ENCODE assay signal across 8 mouse cellular contexts in genomic region chr4:82858431-82859010, GRCm38 (mm10). TPM values are rescaled to one million over a fixed set of nuclear protein-coding genes. Genes with fewer than 3 reads are reported as not detected.
DNase-seq lines count a peak whose midpoint lies in the region; ATAC-seq and TF ChIP-seq lines count a peak whose summit lies in the region.

No protein-coding gene starts in this region.

- no peak for TF ChIP-seq CTCF in cerebellum, adult 2 months (IDR thresholded peaks at IDR 0.05; ENCODE audit: borderline replicate concordance, insufficient read depth, low read depth, low read length)
- no peak for TF ChIP-seq CTCF in testis, adult 2 months (IDR thresholded peaks at IDR 0.05; ENCODE audit: control insufficient read depth, insufficient read depth, insufficient replicate concordance, low read depth, low read length)

- no peak overlapping the region for H3K27ac ChIP-seq in cerebellum, adult 2 months (ENCODE audit: insufficient read depth, low read length)
- no peak overlapping the region for H3K27ac ChIP-seq in testis, adult 2 months (ENCODE audit: control insufficient read depth, insufficient read depth, low read depth, low read length)
- peak overlapping the region; percentile 82; the same call in 1 of the 2 replicates for H3K27ac ChIP-seq in limb, embryonic 15.5 days

- no peaks in the 10 kb centered on the region for H3K36me3 ChIP-seq in testis, adult 2 months (ENCODE audit: control insufficient read depth, insufficient read depth, low read length)
- H3K36me3 ChIP-seq in limb, embryonic 15.5 days: no peaks in the 10 kb centered on the region

- H3K27me3 ChIP-seq in cerebellum, adult 2 months (ENCODE audit: control insufficient read depth, insufficient read depth, low read length): no peaks in the 10 kb centered on the region
- H3K27me3 ChIP-seq in testis, adult 2 months (ENCODE audit: control insufficient read depth, insufficient read depth, low read length): no peaks in the 10 kb centered on the region
- H3K27me3 ChIP-seq in limb, embryonic 15.5 days: no peaks in the 10 kb centered on the region

- H3K9me3 ChIP-seq in limb, embryonic 15.5 days: no peaks in the 10 kb centered on the region

- no peak for TF ChIP-seq POLR2A in cerebellum, adult 2 months (IDR thresholded peaks at IDR 0.05; ENCODE audit: borderline replicate concordance, insufficient read depth, low read length)
- no peak for TF ChIP-seq POLR2A in testis, adult 2 months (IDR thresholded peaks at IDR 0.05; ENCODE audit: control insufficient read depth, low read depth, low read length)

- ATAC-seq in limb, embryonic 15.5 days (ENCODE audit: insufficient number of reproducible peaks, low FRiP score, low TSS enrichment, low read depth): no peak

- DNase-seq in cerebellum, adult 2 months: no peak
- DNase-seq in cerebellum, adult 11 months: no peak
- no peak for DNase-seq in testis, postnatal 14 days (ENCODE audit: low spot score)
- DNase-seq in adrenal gland, adult 8-10 months: no peak
- DNase-seq in right cerebral cortex, postnatal 10 days (ENCODE audit: low spot score in 2 of 2): no peak
- no peak for DNase-seq in adrenal gland, postnatal 36 days

- H3K4me1 ChIP-seq in cerebellum, adult 2 months (ENCODE audit: control insufficient read depth, insufficient read depth, low read length): peaks cover 4% of the 10 kb centered on the region
- peaks cover 3% of the 10 kb centered on the region; the same call in 1 of the 2 replicates for H3K4me1 ChIP-seq in testis, adult 2 months (ENCODE audit: control insufficient read depth, insufficient read depth, low read length)
- peaks cover 4% of the 10 kb centered on the region; the same call in 1 of the 2 replicates for H3K4me1 ChIP-seq in limb, embryonic 15.5 days

- WGBS in cerebellum, adult 2 months: 14% methylated on average over 4 of the region's 4 CpGs
- WGBS in limb, embryonic 15.5 days: 26% methylated on average over 4 of the region's 4 CpGs

- H3K9ac ChIP-seq in limb, embryonic 15.5 days: peak overlapping the region; percentile 88

- H3K4me3 ChIP-seq in cerebellum, adult 2 months (replicated peaks; ENCODE audit: insufficient read depth, low read depth, low read length): peak overlapping the region; percentile 76
- H3K4me3 ChIP-seq in testis, adult 2 months (ENCODE audit: control insufficient read depth, low read depth, low read length): peak overlapping the region; percentile 95; the same call in 1 of the 2 replicates
- H3K4me3 ChIP-seq in limb, embryonic 15.5 days: peak overlapping the region; percentile 74

- H3K4me2 ChIP-seq in limb, embryonic 15.5 days: peak overlapping the region; percentile 63

RNA-seq across cellular contexts. Expression of gene Zdhhc21, which starts 1.2 kb away (rescaled TPM):
- 16.3 and 17.4 TPM in 2 replicates for polyA plus RNA-seq in cerebellum, adult 2 months (2012; rRNA removed)
- polyA plus RNA-seq in testis, adult 2 months (2012; rRNA removed): 4.1 and 5.5 TPM in 2 replicates
- polyA plus RNA-seq in limb, embryonic 15.5 days (2015; fragmentation: Nextera tagmentation; extraction: Ambion mirVana): 14.3 and 14.8 TPM in 2 replicates
- 10 to 100 TPM; 16.3 to 17.9 (median 17.0) TPM for total RNA-seq in adrenal gland, adult 8-10 months (2022)
- 10 to 100 TPM; 19.0 to 20.3 TPM for total RNA-seq in adrenal gland, postnatal 36 days (2021)

RNA-seq across cellular contexts. Expression of gene Cer1, which starts 26.4 kb away (rescaled TPM):
- not detected in 2 replicates for polyA plus RNA-seq in cerebellum, adult 2 months (2012; rRNA removed)
- polyA plus RNA-seq in testis, adult 2 months (2012; rRNA removed): not detected in 2 replicates
- 0.19 and 0.22 TPM in 2 replicates for polyA plus RNA-seq in limb, embryonic 15.5 days (2015; fragmentation: Nextera tagmentation; extraction: Ambion mirVana)
- total RNA-seq in adrenal gland, adult 8-10 months (2022): not detected
- not detected for total RNA-seq in adrenal gland, postnatal 36 days (2021)
